Mouse (Mus musculus): ENCODE measurements around the gene 1110008P14Rik. TPM values are rescaled to one million over a fixed set of nuclear protein-coding genes. Genes with fewer than 3 reads are reported as not detected.

1110008P14Rik gene
- total and polyA plus RNA-seq, 3 experiments = 24.3 to 32.4 (median 27.8) TPM

- H3K27me3 ChIP-seq (replicated peaks) = peaks cover 95% of the 10 kb centered on the region
- H3K36me3 ChIP-seq (replicated peaks in 1 of 2; ENCODE audit: control insufficient read depth in 1 of 2, insufficient read depth in 1 of 2, low read length in 1 of 2) = no peaks in the 10 kb centered on the region
- no peak overlapping the region for H3K27ac ChIP-seq (ENCODE audit: insufficient read depth, low read depth)
- H3K4me3 ChIP-seq (replicated peaks in 1 of 3; ENCODE audit: low read depth in 2 of 3, low read length in 2 of 3, poor library complexity in 1 of 3) = no peak overlapping the region
- no peak for DNase-seq (ENCODE audit: extremely low read depth)
- dilution Hi-C loops (cut with MboI; ENCODE audit: extremely low pct_ligation_motif_present, extremely low pct_unique_long_range_greater_than_20kb, low sequenced_read_pairs) = no loop called here
- no peaks in the 10 kb centered on the region for H3K4me1 ChIP-seq (ENCODE audit: control insufficient read depth in 1 of 2, insufficient read depth in 2 of 2)
- no peaks in the 10 kb centered on the region for H3K79me2 ChIP-seq (replicated peaks; ENCODE audit: control insufficient read depth, extremely low read depth, insufficient read depth, poor library complexity, severe bottlenecking)
- no peak overlapping the region for H3K9ac ChIP-seq (ENCODE audit: insufficient read depth, low read depth)
- in situ Hi-C loops (cut with MboI; ENCODE audit: low pct_ligation_motif_present, low pct_unique_long_range_greater_than_20kb, low sequenced_read_pairs) = no loop called here
- TF ChIP-seq USF2 (conservative IDR thresholded peaks at IDR 0.05; ENCODE audit: low read depth, low read length) = no peak
- TF ChIP-seq ZC3H11A (IDR thresholded peaks at IDR 0.05; ENCODE audit: low read depth, low read length) = no peak
- TF ChIP-seq MXI1 (IDR thresholded peaks at IDR 0.05; ENCODE audit: low read depth, low read length) = no peak
- TF ChIP-seq ZMIZ1 (IDR thresholded peaks at IDR 0.05; ENCODE audit: low read depth, low read length) = no peak
- no peak for TF ChIP-seq EP300 (IDR thresholded peaks at IDR 0.05; ENCODE audit: low read length)
- no peak for TF ChIP-seq NELFE (IDR thresholded peaks at IDR 0.05; ENCODE audit: low read depth, low read length)
- TF ChIP-seq GABPA (IDR thresholded peaks at IDR 0.05; ENCODE audit: insufficient replicate concordance, low read depth, low read length) = no peak
- TF ChIP-seq TCF12 (IDR thresholded peaks at IDR 0.05; ENCODE audit: low read depth, low read length) = no peak
- TF ChIP-seq POLR2AphosphoS2 (IDR thresholded peaks at IDR 0.05; ENCODE audit: low read depth, low read length) = no peak
- TF ChIP-seq SMC3 (IDR thresholded peaks at IDR 0.05; ENCODE audit: low read depth, low read length) = no peak
- no peak for TF ChIP-seq MAFK (IDR thresholded peaks at IDR 0.05; ENCODE audit: insufficient replicate concordance, low read length)
- no peak overlapping the region for H3K4me2 ChIP-seq (ENCODE audit: insufficient read depth, low read depth, poor library complexity, severe bottlenecking)
- no peaks in the 10 kb centered on the region for H3K9me3 ChIP-seq (replicated peaks; ENCODE audit: low read length)
Measured at GRCm38 (mm10) chr2:32329531-32329930, 52.2 kb downstream of the 1110008P14Rik start.

GRCm38 (mm10) chr2:32328911-32329460 lies 52.8 kb downstream of the 1110008P14Rik start:
- H3K4me2 ChIP-seq (ENCODE audit: insufficient read depth, low read depth, poor library complexity, severe bottlenecking) = no peak overlapping the region
- TF ChIP-seq USF2 (conservative IDR thresholded peaks at IDR 0.05; ENCODE audit: low read depth, low read length) = no peak
- TF ChIP-seq PAX5 (IDR thresholded peaks at IDR 0.05; ENCODE audit: low read length) = no peak
- TF ChIP-seq CHD2 (IDR thresholded peaks at IDR 0.05; ENCODE audit: low read length) = no peak
- TF ChIP-seq MAFK (IDR thresholded peaks at IDR 0.05; ENCODE audit: insufficient replicate concordance, low read length) = no peak
- TF ChIP-seq NRF1 (IDR thresholded peaks at IDR 0.05; ENCODE audit: low read depth, low read length) = no peak
- TF ChIP-seq MAZ (IDR thresholded peaks at IDR 0.05; ENCODE audit: low read depth, low read length) = no peak
- no peak for TF ChIP-seq ZMIZ1 (IDR thresholded peaks at IDR 0.05; ENCODE audit: low read depth, low read length)
- TF ChIP-seq JUND (conservative IDR thresholded peaks at IDR 0.05; ENCODE audit: low read depth, low read length) = no peak
- no peak for TF ChIP-seq UBTF (IDR thresholded peaks at IDR 0.05; ENCODE audit: low read depth, low read length)
- TF ChIP-seq POLR2AphosphoS2 (IDR thresholded peaks at IDR 0.05; ENCODE audit: low read depth, low read length) = no peak
- TF ChIP-seq ZC3H11A (IDR thresholded peaks at IDR 0.05; ENCODE audit: low read depth, low read length) = no peak
- no peak for TF ChIP-seq ZNF384 (IDR thresholded peaks at IDR 0.05; ENCODE audit: low read depth, low read length)
- no peak for TF ChIP-seq MAX (IDR thresholded peaks at IDR 0.05; ENCODE audit: low read length)
- TF ChIP-seq CTCF (conservative IDR thresholded peaks at IDR 0.05 in 1 of 2, IDR thresholded peaks at IDR 0.05 in 1 of 2; ENCODE audit: low read depth in 2 of 2, low read length in 2 of 2) = no peak
- no peak for TF ChIP-seq TCF12 (IDR thresholded peaks at IDR 0.05; ENCODE audit: low read depth, low read length)
- no peak for TF ChIP-seq EP300 (IDR thresholded peaks at IDR 0.05; ENCODE audit: low read length)
- TF ChIP-seq HCFC1 (IDR thresholded peaks at IDR 0.05; ENCODE audit: low read depth, low read length) = no peak
- TF ChIP-seq RAD21 (IDR thresholded peaks at IDR 0.05; ENCODE audit: low read depth, low read length) = no peak
- TF ChIP-seq BHLHE40 (IDR thresholded peaks at IDR 0.05; ENCODE audit: low read depth, low read length) = no peak
- H3K4me3 ChIP-seq (replicated peaks in 1 of 3; ENCODE audit: low read depth in 2 of 3, low read length in 2 of 3, poor library complexity in 1 of 3) = no peak overlapping the region

More at GRCm38 (mm10) chr2:32328911-32329460, 52.8 kb downstream of the 1110008P14Rik start:
- H3K27ac ChIP-seq (ENCODE audit: insufficient read depth, low read depth) = no peak overlapping the region
- H3K79me2 ChIP-seq (replicated peaks; ENCODE audit: control insufficient read depth, extremely low read depth, insufficient read depth, poor library complexity, severe bottlenecking) = no peaks in the 10 kb centered on the region
- dilution Hi-C loops (cut with MboI; ENCODE audit: extremely low pct_ligation_motif_present, extremely low pct_unique_long_range_greater_than_20kb, low sequenced_read_pairs) = no loop called here
- no peaks in the 10 kb centered on the region for H3K4me1 ChIP-seq (ENCODE audit: control insufficient read depth in 1 of 2, insufficient read depth in 2 of 2)
- H3K9me3 ChIP-seq (replicated peaks; ENCODE audit: low read length) = peaks cover 3% of the 10 kb centered on the region
- H3K9ac ChIP-seq (ENCODE audit: insufficient read depth, low read depth) = no peak overlapping the region
- peaks cover 93% of the 10 kb centered on the region for H3K27me3 ChIP-seq (replicated peaks)
- no peak for DNase-seq (ENCODE audit: extremely low read depth)
- in situ Hi-C loops (cut with MboI; ENCODE audit: low pct_ligation_motif_present, low pct_unique_long_range_greater_than_20kb, low sequenced_read_pairs) = no loop called here
- no peaks in the 10 kb centered on the region for H3K36me3 ChIP-seq (replicated peaks in 1 of 2; ENCODE audit: control insufficient read depth in 1 of 2, insufficient read depth in 1 of 2, low read length in 1 of 2)

Measured in CH12.LX (cell line).